Mouse (Mus musculus) midbrain, embryonic 16.5 days (tissue): ENCODE measurements around the gene Pgls. TPM values are rescaled to one million over a fixed set of nuclear protein-coding genes. Genes with fewer than 3 reads are reported as not detected.

Experiments
- ATAC-seq: fragments of 200-750 bp; cut with Nextera tagmentation; 2 replicates; pipeline ENCODE4 v1.8.0; 2017; ENCODE audit warnings: moderate TSS enrichment
- H3K27ac ChIP-seq: fragments of 300-500 bp; sonication (generic); 2 replicates; pipeline ENCODE4 v1.5.1; 2014; ENCODE audit warnings: mild to moderate bottlenecking, low read length, mixed read lengths
- H3K27me3 ChIP-seq: fragments of 300-500 bp; sonication (generic); 2 replicates; pipeline ENCODE4 v1.6.1; 2014; ENCODE audit warnings: low read depth, low read length, mixed read lengths; ENCODE audit not compliant: control insufficient read depth, insufficient read depth
- H3K36me3 ChIP-seq: fragments of 300-500 bp; sonication (generic); 2 replicates; pipeline ENCODE4 v1.6.1; 2014; ENCODE audit warnings: mild to moderate bottlenecking, low read length, moderate library complexity, mixed read lengths; ENCODE audit not compliant: control insufficient read depth, insufficient read depth
- H3K4me1 ChIP-seq: fragments of 300-500 bp; sonication (generic); 2 replicates; pipeline ENCODE4 v1.6.1; 2014; ENCODE audit warnings: mild to moderate bottlenecking, low read length, mixed read lengths; ENCODE audit not compliant: control insufficient read depth, insufficient read depth
- H3K4me2 ChIP-seq: fragments of 300-500 bp; sonication (generic); 2 replicates; pipeline ENCODE4 v1.6.1; 2014; ENCODE audit warnings: mild to moderate bottlenecking, low read length, mixed read lengths
- H3K4me3 ChIP-seq: fragments of 300-500 bp; sonication (generic); 2 replicates; pipeline ENCODE4 v1.5.1; 2014; ENCODE audit warnings: low read depth, mild to moderate bottlenecking, low read length, moderate library complexity, mixed read lengths
- H3K9ac ChIP-seq: fragments of 300-500 bp; sonication (generic); 2 replicates; pipeline ENCODE4 v1.6.1; 2014; ENCODE audit warnings: low read depth, low read length, mixed read lengths
- H3K9me3 ChIP-seq: fragments of 300-500 bp; sonication (generic); replicated peaks from 2 replicates; pipeline ENCODE4 v1.6.1; 2014; ENCODE audit warnings: mild to moderate bottlenecking, low read length, mixed read lengths; ENCODE audit not compliant: control insufficient read depth, poor library complexity, severe bottlenecking
- WGBS: fragments of 180-500 bp; shearing (Covaris S2); extraction: QIAGEN DNeasy Blood & Tissue Kit; methylation state at CpG from one replicate; pipeline ENCODE4 v1.1.7; 2014; 5-methylcytosine and 5-hydroxymethylcytosine counted together
- polyA plus RNA-seq: library from polyadenylated mRNA; unstranded; fragments of >200 nt; fragmentation: Nextera tagmentation; extraction: Ambion mirVana; gene quantifications from 2 replicates; pipeline ENCODE4 v1.2.1, GENCODE M21; 2015

Gene Pgls
- polyA plus RNA-seq, 1 experiment from 2014 or later, result 237 TPM

DNA sequence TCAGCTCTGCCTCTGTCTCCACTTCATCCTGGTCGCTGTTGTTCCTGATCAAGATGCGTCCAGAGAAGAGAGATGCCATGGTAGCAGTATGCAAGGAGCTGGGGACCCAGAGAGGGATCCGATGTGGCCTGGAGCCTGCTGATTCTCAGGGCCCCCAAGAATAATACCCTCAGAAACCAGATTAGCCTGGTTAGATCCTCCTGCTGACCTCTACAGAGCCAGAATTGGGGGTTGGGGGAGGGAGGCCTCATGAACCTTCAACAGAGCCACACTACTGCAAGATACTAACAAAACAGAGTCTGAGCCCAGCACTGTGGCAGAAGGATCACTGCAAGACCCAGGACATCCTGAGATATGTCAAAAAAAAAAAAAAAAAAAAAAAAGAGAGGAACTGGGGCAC lies 25.5 kb upstream of the Pgls start, which contains the start of gene Nxnl1:
Gene Nxnl1 (minus strand): TSS at position 101 of the 400 bp plus-strand sequence.
- Histone ChIP-seq H3K27ac (no peak within 1 kb of the TSS), H3K27me3 (peaks cover 21% of the 10 kb centered on the region), H3K4me1 (peaks cover 11% of the 10 kb centered on the region), H3K36me3 (no peaks in the 10 kb centered on the region), H3K9ac (no peak within 1 kb of the TSS), H3K4me3 (no peak within 1 kb of the TSS), H3K9me3 (no peaks in the 10 kb centered on the region), H3K4me2 (no peak within 1 kb of the TSS)
- WGBS, result 54% methylated on average over 3 of the region's 3 CpGs
- ATAC-seq, result no peak

DNA sequence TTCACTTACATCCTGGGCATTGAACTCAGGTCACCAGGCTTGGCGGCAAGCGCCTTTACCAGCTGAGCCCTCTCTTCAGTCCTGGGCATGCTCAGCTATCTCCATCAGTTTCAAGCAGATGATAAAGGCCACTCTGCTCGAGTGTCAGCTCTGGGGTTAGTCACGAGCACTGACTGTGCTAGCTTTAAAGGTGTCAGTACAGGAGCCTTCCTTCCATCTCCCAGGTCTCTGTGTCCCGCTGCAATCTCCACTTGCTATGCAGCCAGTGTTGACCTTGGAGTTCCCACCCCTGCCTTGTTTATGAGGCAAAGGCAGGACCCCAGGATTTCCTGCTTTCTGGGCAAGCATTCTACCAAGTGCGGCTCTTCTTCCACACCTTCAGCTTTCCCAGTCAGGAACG lies 24.4 kb upstream of the Pgls start:
- no peaks in the 10 kb centered on the region for H3K36me3 ChIP-seq
- no peak for ATAC-seq
- 79% methylated on average over 7 of the region's 7 CpGs for WGBS

DNA sequence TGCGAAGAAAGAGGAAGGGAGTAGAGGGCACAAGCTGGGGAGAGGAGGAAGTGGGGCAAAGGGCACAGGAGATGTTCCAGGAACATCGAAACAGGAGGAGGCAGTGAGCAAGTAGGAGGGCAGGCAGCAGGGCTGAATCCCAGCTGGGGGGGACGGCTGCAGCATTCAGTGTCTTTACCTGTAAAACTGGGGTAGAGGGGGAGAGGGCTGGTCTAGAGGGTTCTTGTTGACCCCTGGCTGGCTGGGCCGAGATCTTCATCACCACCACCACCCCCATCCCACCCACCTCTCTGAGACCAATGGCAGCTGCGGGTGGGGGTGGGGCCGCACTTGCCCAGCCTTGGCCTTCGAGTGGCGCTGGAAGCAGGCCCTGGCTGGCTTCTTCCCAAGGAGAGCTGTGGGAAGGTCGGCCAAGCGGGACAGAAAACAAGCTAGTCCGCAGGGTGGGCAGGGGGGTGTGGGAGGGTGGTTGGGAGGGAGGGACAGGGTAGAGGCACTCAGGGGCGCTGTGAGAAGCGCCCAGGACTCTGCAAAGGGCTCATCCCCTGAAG lies 23.5 kb upstream of the Pgls start, which contains the start of gene Slc27a1:
Gene Slc27a1 (plus strand): TSS at position 496 of the 551 bp plus-strand sequence.
- peak within 1 kb of the TSS; percentile 62 for H3K4me2 ChIP-seq
- H3K36me3 ChIP-seq, result no peaks in the 10 kb centered on the region
- H3K9me3 ChIP-seq, result no peaks in the 10 kb centered on the region
- H3K27ac ChIP-seq, result peak within 1 kb of the TSS; percentile 90
- ATAC-seq, result no peak
- peak within 1 kb of the TSS; percentile 75 for H3K9ac ChIP-seq
- WGBS, result 9% methylated on average over 13 of the region's 13 CpGs
- H3K27me3 ChIP-seq, result peaks cover 7% of the 10 kb centered on the region; the same call in 1 of the 2 replicates
- H3K4me3 ChIP-seq, result peak within 1 kb of the TSS; percentile 73
- H3K4me1 ChIP-seq, result peaks cover 19% of the 10 kb centered on the region

More for the DNA sequence above, 24.4 kb upstream of the Pgls start:
- Histone ChIP-seq H3K4me3 (no peak overlapping the region), H3K27me3 (peaks cover 10% of the 10 kb centered on the region), H3K9ac (no peak overlapping the region), H3K9me3 (no peaks in the 10 kb centered on the region), H3K4me1 (peaks cover 20% of the 10 kb centered on the region), H3K27ac (no peak overlapping the region), H3K4me2 (no peak overlapping the region)

DNA sequence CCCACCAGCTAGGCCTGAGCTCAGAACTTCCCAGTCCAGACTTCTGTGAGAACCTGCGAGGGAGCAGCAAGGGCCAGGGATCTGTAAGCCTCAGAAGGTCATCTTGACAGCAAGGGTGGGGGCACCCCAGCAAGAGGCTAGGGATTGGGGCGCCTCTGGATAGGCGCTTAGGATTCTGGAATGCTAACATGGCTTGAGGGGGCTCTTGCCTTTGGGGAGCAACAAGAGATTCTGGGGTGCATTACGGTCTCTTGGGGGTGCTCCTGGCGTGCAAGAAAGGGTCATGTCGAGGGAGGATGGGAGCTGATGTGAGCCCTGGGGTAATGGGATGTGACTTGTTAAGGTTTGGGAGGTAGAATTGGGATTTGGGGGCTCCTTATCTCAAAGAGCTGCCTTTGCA lies 23.0 kb upstream of the Pgls start:
- H3K9ac ChIP-seq, result peak overlapping the region; percentile 75
- H3K27ac ChIP-seq, result peak overlapping the region; percentile 90
- H3K4me2 ChIP-seq, result peak overlapping the region; percentile 62
- H3K27me3 ChIP-seq, result peaks cover 7% of the 10 kb centered on the region; the same call in 1 of the 2 replicates
- WGBS, result 16% methylated on average over 6 of the region's 6 CpGs
- H3K36me3 ChIP-seq, result no peaks in the 10 kb centered on the region
- peak overlapping the region; percentile 73 for H3K4me3 ChIP-seq
- no peaks in the 10 kb centered on the region for H3K9me3 ChIP-seq
- H3K4me1 ChIP-seq, result peaks cover 19% of the 10 kb centered on the region
- no peak for ATAC-seq

DNA sequence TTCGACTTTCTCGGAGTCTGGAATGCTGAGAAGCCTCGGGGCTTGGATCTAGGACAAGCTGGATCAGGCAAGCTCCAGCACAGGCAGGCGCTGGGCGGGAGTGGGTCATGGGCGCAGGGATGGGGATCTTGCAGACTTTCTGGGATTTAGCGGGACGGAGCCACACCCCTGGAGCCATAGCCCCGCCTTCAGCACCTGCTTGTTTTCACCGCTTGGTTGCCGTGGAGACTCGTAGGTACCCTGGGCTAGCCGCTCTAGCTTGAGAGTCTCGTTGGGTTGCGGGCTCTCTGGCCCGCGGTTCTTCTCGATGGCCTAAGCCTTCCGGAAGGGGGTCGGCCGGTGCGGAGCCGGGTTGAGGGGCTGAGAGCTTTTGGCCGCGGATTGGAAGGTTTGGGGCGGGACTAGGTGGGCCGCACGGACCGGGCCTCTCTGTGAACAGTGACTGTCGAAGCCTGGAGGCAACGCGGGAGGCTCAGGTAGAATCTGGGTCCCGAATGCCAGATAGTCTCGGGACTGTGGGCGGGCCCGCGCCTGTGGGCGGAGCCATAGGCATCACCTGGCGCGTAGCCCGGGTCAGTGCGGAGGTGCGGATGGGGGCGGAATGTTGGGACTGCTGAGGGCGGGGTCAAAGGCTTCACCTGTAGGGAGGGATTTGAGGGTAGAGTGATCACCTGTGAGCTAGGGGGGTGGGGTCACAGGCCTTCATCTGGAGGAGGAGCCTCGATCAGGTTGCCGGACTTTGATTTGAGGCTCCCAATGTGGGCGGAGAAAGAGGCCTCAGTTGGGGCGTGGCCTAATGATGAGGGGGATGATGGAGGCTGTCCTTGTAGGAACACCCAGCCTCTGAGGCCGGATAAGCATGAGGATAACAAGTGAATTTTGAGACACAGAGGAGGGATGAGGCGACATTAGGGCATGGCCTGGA lies 22.3 kb upstream of the Pgls start:
- Histone ChIP-seq H3K27ac (peak overlapping the region; percentile 90), H3K4me1 (peaks cover 19% of the 10 kb centered on the region), H3K9me3 (no peaks in the 10 kb centered on the region), H3K27me3 (peaks cover 7% of the 10 kb centered on the region; the same call in 1 of the 2 replicates), H3K4me3 (peak overlapping the region; percentile 73), H3K9ac (peak overlapping the region; percentile 75), H3K36me3 (no peaks in the 10 kb centered on the region), H3K4me2 (peak overlapping the region; percentile 62)
- WGBS, result under 1% methylated on average over 51 of the region's 51 CpGs
- peak; percentile 85 for ATAC-seq

DNA sequence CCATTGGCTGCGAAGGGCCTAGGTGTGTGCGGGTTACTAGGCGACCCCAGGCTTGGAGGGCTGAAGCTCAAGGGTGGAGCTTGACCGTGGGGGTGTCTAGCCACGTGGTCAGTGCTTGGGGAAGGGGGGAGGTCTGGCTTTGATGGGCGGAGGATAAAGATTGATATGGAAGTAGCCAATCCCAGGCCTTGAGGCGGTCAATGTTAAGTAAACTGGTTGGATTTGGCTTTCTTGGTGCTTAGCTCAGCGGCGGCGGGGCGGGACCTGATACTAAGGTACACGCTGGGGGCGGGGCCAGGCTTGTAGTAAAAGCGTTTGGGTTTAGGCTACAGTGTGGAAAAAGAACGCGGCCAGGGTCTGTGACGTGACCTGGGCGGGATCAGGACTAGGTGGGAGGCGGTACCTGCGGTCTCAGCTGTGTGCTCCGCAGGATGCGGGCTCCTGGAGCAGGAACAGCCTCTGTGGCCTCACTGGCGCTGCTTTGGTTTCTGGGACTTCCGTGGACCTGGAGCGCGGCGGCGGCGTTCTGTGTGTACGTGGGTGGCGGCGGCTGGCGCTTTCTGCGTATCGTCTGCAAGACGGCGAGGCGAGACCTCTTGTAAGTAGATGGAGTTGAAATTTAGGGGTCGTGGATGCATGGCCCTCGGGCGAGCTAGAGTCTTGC lies 21.6 kb upstream of the Pgls start:
- WGBS, result under 1% methylated on average over 41 of the region's 41 CpGs
- Histone ChIP-seq H3K9me3 (no peaks in the 10 kb centered on the region), H3K36me3 (no peaks in the 10 kb centered on the region), H3K27me3 (peaks cover 5% of the 10 kb centered on the region; the same call in 1 of the 2 replicates), H3K4me1 (peaks cover 19% of the 10 kb centered on the region), H3K27ac (peak overlapping the region; percentile 90), H3K9ac (peak overlapping the region; percentile 75), H3K4me3 (peak overlapping the region; percentile 73), H3K4me2 (peak overlapping the region; percentile 62)
- peak; percentile 90 for ATAC-seq

DNA sequence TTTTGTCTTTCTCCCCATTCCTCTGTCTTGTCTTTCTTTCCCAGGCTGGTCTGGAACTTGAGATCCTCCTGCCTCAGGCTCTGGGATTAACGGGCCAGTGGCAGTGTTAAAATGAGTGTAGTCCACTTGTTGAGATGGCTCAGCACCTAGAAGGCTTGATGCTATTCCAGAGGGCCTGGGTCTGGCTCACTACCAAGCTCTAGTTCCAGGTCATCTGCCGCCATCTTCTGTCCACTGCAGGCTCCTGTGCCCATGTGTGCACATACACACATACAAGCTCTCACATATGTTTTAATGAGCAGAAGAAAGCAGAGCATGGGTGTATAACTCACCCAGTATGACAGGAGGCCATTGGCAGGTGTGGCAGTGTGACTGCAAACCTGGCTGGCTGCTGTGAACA lies 19.9 kb upstream of the Pgls start:
- Histone ChIP-seq H3K4me2 (no peak overlapping the region; the same call in 1 of the 2 replicates), H3K27me3 (0 out of 2 replicates have a peak, but pooled peaks cover 3% of the 10 kb centered on the region), H3K36me3 (no peaks in the 10 kb centered on the region), H3K9me3 (no peaks in the 10 kb centered on the region), H3K9ac (no peak overlapping the region), H3K4me3 (no peak overlapping the region), H3K4me1 (peaks cover 19% of the 10 kb centered on the region), H3K27ac (peak overlapping the region; percentile 51)
- whole genome bisulfite sequencing, result 96% methylated on average over 2 of the region's 2 CpGs
- ATAC-seq, result no peak

DNA sequence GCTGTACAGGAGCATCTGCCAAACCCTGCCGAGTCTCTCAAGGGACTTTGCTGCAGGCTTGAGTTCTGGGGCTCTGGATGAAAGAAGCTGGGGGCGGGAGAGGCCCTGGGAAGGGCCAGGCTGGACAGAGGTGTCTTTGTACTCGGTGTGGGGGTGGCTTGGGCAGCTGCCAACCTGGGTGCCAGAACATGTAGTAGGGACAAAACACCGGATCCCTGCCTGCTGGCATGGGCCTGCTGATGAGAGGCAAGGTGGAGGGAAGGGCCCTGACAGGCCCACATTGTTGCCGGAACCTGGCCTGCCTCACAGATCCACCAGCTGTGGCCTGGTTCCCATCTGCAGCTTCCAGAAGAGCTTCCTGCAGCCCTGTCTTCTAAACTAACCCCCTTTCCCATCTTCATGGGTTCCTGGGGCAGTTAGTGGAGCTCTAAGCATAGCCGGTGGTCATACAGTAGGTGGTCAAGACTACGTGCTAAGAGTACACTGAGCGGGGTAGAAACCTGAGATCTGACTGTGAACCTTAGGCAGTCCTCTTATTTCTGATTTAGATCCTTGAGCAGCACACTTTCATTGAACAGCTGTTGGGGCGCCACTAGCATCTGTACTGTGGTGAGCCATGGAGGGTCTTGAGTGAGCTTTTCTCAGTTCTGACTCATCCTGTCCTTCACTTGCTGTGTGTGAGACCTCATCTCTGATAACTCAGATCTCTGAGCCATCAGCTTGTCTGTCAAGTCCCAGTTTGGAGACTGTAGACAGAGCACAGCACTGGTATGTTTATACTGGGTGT lies 18.9 kb upstream of the Pgls start:
- Histone ChIP-seq H3K9me3 (no peaks in the 10 kb centered on the region), H3K4me1 (peaks cover 19% of the 10 kb centered on the region), H3K9ac (0 out of 2 replicates have a peak overlapping the region, but pooled peaks have one; percentile 34), H3K4me2 (peak overlapping the region; percentile 1; the same call in 1 of the 2 replicates), H3K27me3 (no peaks in the 10 kb centered on the region), H3K27ac (peak overlapping the region; percentile 51), H3K36me3 (no peaks in the 10 kb centered on the region), H3K4me3 (no peak overlapping the region)
- 71% methylated on average over 9 of the region's 9 CpGs for WGBS
- ATAC-seq, result no peak
